Mouse (Mus musculus): ENCODE results near the gene Sipa1l2.

Sipa1l2 gene

GRCm38 (mm10) chr8:125465156-125465821, 104.3 kb downstream of the Sipa1l2 start:
- peak; percentile 62 for DNase-seq (ENCODE audit: low read depth, low spot score)

DNA sequence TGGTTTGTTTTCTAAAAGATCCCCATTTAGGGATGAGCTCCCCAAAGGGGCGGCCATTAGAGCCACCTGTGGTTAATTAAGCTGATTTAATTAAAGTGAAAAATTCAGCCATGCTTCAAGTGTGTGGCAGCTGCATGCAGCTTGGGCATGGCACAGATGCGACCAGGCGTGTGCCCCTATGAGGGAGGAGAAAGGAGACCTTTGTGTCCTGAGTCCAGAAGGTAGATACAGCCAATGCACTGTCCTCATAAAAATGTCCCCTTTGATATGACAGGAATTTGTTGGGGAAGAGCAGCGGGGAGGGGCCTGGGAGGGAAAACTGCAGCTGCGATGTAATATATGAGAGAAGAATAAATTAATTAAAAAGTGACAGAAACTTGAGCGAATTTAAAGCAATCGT, 106.7 kb downstream of the Sipa1l2 start:
- no peak for DNase-seq (ENCODE audit: low read depth, low spot score)

GRCm38 (mm10) chr8:125461504-125461903, 108.1 kb downstream of the Sipa1l2 start:
- DNase-seq (ENCODE audit: low read depth, low spot score), result peak; percentile 35

DNA sequence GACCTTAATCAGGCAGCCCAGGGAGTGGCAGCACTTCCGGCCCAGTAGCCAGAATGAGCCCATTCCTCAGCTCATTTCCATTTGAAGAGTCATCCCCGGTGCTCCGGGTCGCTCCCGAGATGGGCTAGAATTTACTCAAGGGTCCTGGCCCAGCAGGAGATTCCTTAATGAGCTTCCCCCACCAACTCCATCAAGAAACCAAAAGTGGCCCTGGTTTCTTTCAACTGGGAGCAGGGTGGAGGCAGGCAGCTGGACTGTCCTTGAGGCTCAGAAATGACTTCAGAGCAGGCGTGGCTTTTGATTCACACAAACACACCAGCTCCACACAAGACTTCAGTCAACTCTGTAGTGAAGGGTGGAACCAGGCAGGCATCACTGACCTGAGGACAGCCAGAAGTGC, 109.0 kb downstream of the Sipa1l2 start:
- DNase-seq (ENCODE audit: low read depth, low spot score), result peak; percentile 94

DNA sequence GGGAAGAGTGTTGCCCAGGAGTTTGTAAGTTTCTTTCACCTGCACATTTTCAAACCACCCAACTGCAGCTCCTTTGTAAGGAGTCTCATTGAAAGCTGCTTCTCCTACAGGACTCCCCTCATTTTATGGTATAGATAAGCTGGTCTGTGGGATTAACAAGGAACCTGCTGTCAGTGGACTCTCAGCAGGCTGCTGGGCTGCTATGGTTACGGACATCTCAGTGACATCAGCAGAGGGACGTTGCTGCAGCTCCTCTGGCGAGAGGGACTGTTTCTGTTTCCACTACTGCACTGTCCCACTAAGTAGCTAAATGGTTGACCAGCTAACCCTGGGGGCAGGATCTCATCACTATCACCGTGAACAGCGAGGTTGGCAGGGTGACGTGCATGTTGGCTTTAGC, 120.6 kb downstream of the Sipa1l2 start:
- no peak for DNase-seq (ENCODE audit: low read depth, low spot score)

GRCm38 (mm10) chr8:125447543-125447942, 122.1 kb downstream of the Sipa1l2 start:
- DNase-seq (ENCODE audit: low read depth, low spot score), result no peak

GRCm38 (mm10) chr8:125446236-125446635, 123.4 kb downstream of the Sipa1l2 start:
- no peak for DNase-seq (ENCODE audit: low read depth, low spot score)

DNA sequence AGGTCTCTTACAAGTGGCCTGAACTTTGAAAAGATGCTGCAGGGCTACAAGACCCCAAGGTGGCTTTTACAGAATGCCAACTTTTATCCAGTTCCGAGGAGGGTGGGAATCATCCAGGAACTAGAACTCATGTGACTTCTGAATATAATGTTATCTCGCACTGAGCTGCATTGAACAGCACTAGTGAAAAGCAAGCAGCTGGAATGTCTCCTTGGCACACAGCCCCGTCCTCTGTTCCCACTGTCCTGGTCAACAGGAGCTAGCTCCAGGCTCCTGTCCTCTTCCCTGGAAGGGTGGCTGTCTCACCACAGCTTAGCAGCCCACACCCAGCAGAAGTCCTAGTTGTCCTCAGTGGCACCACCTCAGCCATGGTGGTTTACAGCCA, 124.4 kb downstream of the Sipa1l2 start:
- no peak for DNase-seq (ENCODE audit: low read depth, low spot score)

DNA sequence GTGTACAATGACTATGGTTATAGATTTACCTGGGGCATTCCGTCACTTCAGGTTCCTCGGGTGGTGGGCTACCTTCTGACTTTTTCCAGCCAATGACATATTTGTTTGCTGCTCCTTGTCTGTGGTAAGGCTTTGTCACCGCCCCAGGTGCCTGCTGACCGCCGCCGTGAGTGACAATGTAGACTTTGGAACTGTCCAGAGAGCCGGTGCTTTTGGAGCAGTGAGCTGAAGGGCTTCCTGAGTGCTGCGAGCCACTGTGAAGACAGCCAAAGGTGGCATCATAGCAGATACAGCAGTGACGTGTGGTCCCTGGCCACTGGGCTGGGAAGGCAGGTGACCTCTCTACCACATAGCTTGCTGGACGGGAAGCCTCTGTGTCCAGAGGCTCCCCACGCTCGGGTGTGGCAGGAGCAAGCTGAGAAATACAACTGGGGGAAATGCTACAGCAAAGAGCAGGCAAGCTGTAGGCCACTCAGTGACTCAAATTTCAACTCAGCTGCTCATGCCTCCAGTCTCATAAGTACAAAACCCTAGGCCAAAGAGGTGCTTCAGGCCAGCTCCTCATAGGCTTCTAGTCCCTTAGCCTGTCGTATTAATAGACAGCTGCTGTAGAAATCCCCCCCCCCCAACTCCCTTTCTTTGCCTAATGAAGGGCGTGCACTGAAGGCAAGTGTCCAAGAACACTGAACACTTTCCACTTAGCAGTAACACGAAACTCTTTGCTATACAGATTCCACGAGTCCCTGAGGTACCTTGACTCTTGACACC, 125.0 kb downstream of the Sipa1l2 start:
- no peak for DNase-seq (ENCODE audit: low read depth, low spot score)

- no peak for DNase-seq (ENCODE audit: low read depth, low spot score)
Measured at GRCm38 (mm10) chr8:125435320-125436100, 134.1 kb downstream of the Sipa1l2 start.

- no peak for DNase-seq (ENCODE audit: low read depth, low spot score)
Measured at GRCm38 (mm10) chr8:125434151-125434550, 135.5 kb downstream of the Sipa1l2 start.

- DNase-seq (ENCODE audit: low read depth, low spot score), result peak; percentile 67
Measured at GRCm38 (mm10) chr8:125431321-125431720, 138.3 kb downstream of the Sipa1l2 start.

DNA sequence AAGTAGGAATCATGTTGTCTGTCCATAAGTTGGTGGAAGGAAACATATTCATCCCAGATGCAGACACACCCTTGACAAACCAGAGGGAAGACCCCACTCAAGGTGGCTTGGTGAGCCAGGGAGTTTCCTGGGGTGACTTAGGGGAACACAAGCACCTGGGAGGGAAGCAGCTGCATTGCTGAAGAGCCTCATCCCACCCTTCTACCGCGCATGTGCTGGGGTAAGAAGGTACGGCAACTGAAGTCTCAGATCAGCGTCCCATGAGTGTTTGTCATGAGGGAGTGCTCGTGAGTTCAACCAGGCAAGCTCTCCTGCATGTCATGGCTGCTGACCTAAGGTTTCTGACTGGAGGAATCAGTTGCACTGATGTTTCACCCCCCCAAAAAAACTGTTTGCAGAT, 138.8 kb downstream of the Sipa1l2 start:
- DNase-seq (ENCODE audit: low read depth, low spot score), result no peak

DNA sequence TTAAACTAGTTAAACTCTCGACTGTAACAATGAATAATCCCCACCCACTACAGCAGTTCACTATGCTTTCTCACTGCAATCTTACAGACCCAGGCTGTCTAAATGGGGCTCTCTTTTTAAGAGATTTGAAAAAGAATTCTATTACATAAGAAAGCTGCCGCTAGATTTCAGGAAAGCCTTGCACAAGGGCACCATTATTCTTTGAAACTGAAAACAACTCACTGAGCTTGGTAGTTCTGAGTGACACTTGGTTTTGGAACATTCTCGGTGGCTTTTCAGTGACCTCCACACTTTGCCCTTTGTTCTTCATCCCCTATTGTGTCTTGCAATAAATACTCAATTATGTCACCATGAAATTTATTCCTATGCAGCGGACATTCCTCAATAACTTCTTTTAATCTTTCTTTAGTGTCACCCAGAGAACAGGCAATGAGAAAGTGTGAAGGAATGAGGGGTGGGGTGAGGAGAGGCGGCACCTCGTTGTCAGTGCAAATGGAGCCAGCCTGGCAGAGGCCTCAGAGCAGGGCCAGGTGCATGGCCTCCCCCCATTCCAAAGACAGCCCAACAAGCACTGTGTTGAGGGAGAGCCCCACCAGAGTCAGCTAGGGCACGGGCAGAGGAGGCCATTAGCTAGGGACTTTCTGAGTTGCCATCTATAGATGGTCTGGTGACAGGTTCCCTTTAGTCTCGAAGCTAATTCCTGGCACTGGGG, 140.5 kb downstream of the Sipa1l2 start:
- DNase-seq (ENCODE audit: low read depth, low spot score), result no peak

GRCm38 (mm10) chr8:125423861-125424260, 145.7 kb downstream of the Sipa1l2 start:
- DNase-seq (ENCODE audit: low read depth, low spot score), result no peak

DNA sequence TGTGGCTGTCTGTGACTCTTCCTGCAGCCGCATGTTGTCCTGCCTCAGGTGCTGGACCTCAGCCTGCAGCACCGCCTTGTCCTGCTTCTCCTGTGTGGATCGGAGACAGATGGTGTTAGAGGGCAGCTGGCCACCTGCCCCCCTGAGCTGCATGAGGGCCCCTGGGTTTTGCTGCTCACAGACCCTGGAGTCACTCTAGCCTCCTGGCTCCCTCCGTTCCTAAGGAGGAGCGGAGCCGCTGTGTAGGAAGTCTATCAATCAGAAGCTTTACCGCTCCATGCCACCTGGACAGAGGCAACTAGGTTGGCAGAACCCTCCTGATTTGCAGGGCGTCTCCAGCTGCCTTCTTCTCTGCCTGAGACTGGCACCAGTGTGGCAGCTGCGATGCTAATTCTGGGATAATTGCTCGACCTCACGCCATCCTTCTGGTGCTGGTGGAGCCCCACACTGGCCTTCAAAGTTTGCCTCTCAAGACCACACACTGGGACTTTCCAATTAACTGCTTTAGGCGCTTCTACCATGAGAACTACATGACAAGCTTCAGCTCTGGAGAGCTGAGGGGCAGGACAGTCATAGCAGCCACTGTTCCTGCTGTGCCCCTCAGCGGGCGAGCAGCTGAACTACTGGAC, 150.3 kb downstream of the Sipa1l2 start:
- no peak for DNase-seq (ENCODE audit: low read depth, low spot score)

DNA sequence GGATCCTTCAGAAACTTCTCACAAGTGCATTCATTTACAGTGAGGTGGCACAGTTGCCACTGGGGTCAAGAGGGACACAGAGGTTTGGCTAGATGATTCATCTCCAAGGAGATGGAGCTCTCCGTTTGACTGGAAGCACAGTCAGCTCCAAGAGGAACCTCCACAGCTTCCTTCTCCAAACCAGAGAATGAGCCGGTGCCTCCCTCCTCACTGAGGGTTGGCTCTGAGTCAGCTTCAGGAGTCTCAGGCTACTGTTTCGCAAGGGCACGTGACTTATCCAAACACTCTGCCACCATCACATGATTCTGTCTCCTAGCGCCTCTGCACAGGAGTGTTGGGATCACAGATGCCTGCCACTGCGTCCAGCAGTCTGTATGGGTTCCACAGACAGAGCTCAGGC, 153.5 kb downstream of the Sipa1l2 start:
- DNase-seq (ENCODE audit: low read depth, low spot score), result no peak

- no peak for DNase-seq (ENCODE audit: low read depth, low spot score)
Measured at GRCm38 (mm10) chr8:125414651-125415050, 155.0 kb downstream of the Sipa1l2 start.

DNA sequence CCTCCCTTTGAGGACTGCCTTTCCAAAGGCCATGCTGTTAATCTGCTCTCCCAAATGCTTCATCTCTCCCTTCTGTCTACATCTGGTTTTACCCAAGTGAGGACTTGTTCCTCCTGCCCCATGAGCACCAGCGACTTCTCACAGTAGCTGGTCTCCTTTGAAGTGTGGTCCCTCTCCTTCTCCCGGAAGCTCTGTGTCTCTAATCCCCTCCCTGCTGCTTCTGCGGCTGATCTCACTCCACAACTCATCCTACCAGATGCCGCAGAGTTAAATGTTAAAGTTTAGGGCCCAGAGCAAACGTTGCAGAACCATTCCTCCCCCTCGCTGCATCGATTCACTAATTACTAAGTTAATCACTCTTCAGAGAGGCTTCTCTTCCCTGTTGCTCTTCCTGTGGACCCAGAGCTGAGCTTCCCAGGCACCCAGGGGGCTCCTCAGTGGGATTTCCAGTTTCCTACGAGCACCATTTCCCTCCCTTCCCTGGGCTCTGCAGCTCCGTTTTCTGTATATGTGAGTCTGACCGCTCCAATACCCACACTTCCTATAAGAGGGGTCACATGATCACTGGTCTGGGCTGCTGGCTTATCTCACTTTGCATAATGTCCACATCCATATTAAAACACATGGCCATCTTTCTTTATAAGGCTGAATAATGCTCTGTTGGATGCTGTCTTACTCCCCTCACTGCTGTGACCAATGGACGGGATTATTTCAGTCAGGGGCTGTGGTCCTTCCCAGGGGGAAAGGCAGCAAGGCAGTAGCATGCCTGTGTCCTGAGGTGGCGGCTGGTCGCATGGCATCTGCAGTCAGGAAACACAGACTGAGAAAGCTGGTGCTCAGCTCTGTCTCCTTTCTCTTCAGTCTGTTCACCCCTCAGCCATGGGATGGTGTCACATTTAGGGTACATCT, 156.4 kb downstream of the Sipa1l2 start:
- no peak for DNase-seq (ENCODE audit: low read depth, low spot score)

GRCm38 (mm10) chr8:125410646-125411045, 159.0 kb downstream of the Sipa1l2 start:
- DNase-seq (ENCODE audit: low read depth, low spot score), result no peak
